ENCODE assay signal across 8 mouse cellular contexts in genomic region chr6:73368047-73368835, GRCm38 (mm10).
A peak's percentile ranks its signal among the peaks of the same experiment; 100 is the strongest.
DNase-seq lines count a peak whose midpoint lies in the region; ATAC-seq and TF ChIP-seq lines count a peak whose summit lies in the region.

No protein-coding gene starts in this region.

- H3K4me1 ChIP-seq in kidney, embryonic 15.5 days = peaks cover 13% of the 10 kb centered on the region
- H3K4me1 ChIP-seq in kidney, adult 2 months (ENCODE audit: control insufficient read depth, insufficient read depth, low read length) = no peaks in the 10 kb centered on the region
- H3K4me1 ChIP-seq in hindbrain, embryonic 13.5 days (replicated peaks) = peaks cover 10% of the 10 kb centered on the region

- no peaks in the 10 kb centered on the region for H3K36me3 ChIP-seq in kidney, embryonic 15.5 days
- no peaks in the 10 kb centered on the region for H3K36me3 ChIP-seq in kidney, adult 2 months (ENCODE audit: control insufficient read depth, insufficient read depth, low read length)
- H3K36me3 ChIP-seq in hindbrain, embryonic 13.5 days = no peaks in the 10 kb centered on the region
- no peaks in the 10 kb centered on the region for H3K36me3 ChIP-seq in myocyte (ENCODE audit: control insufficient read depth, insufficient read depth)

- H3K9me3 ChIP-seq in kidney, embryonic 15.5 days (replicated peaks) = no peaks in the 10 kb centered on the region
- H3K9me3 ChIP-seq in hindbrain, embryonic 13.5 days = no peaks in the 10 kb centered on the region

- no peak overlapping the region for H3K9ac ChIP-seq in kidney, embryonic 15.5 days
- no peak overlapping the region for H3K9ac ChIP-seq in hindbrain, embryonic 13.5 days

- peak overlapping the region; percentile 58 for H3K4me2 ChIP-seq in kidney, embryonic 15.5 days
- H3K4me2 ChIP-seq in hindbrain, embryonic 13.5 days = peak overlapping the region; percentile 34
- H3K4me2 ChIP-seq in myocyte (ENCODE audit: low read depth) = peak overlapping the region; percentile 35

- no peak overlapping the region for H3ac ChIP-seq in myocyte (ENCODE audit: control insufficient read depth, insufficient read length)

- no peaks in the 10 kb centered on the region for H3K79me2 ChIP-seq in myocyte (ENCODE audit: control insufficient read depth, insufficient read depth)

- DNase-seq in kidney, adult 2 months = no peak
- peak; percentile 62 for DNase-seq in brain, adult 2 months (ENCODE audit: low read depth, low spot score)
- no peak for DNase-seq in urinary bladder, adult 2 months (ENCODE audit: low spot score)
- DNase-seq in thymus, postnatal 14 days = no peak
- DNase-seq in left cerebral cortex, adult 8-10 months (ENCODE audit: low spot score in 2 of 2) = no peak

- no peak for TF ChIP-seq POLR2A in kidney, adult 2 months (IDR thresholded peaks at IDR 0.05; ENCODE audit: low read depth, low read length)
- TF ChIP-seq POLR2A in myocyte (IDR thresholded peaks at IDR 0.05; ENCODE audit: insufficient read length, low read depth) = no peak

- H3K4me3 ChIP-seq in kidney, embryonic 15.5 days (replicated peaks) = peak overlapping the region; percentile 24
- no peak overlapping the region for H3K4me3 ChIP-seq in kidney, adult 2 months (ENCODE audit: insufficient read depth, low read depth, low read length)
- H3K4me3 ChIP-seq in hindbrain, embryonic 13.5 days = no peak overlapping the region
- no peak overlapping the region for H3K4me3 ChIP-seq in myocyte

- H3K27ac ChIP-seq in kidney, embryonic 15.5 days = no peak overlapping the region
- no peak overlapping the region for H3K27ac ChIP-seq in kidney, adult 2 months (ENCODE audit: insufficient read depth, low read depth, low read length)
- H3K27ac ChIP-seq in hindbrain, embryonic 13.5 days = no peak overlapping the region

- no peak for TF ChIP-seq CTCF in kidney, adult 2 months (conservative IDR thresholded peaks at IDR 0.05; ENCODE audit: insufficient read depth, insufficient read length, low read depth, low read length)

- peak; percentile 49 for ATAC-seq in kidney, embryonic 15.5 days (replicated peaks; ENCODE audit: low FRiP score)
- ATAC-seq in hindbrain, embryonic 13.5 days (ENCODE audit: low FRiP score) = no peak

- 0 out of 2 replicates have a peak, but pooled peaks cover 3% of the 10 kb centered on the region for H3K27me3 ChIP-seq in kidney, embryonic 15.5 days
- no peaks in the 10 kb centered on the region for H3K27me3 ChIP-seq in kidney, adult 2 months (replicated peaks; ENCODE audit: control insufficient read depth, insufficient read depth, low read length)
- no peaks in the 10 kb centered on the region for H3K27me3 ChIP-seq in hindbrain, embryonic 13.5 days
- peaks cover 4% of the 10 kb centered on the region for H3K27me3 ChIP-seq in myocyte (ENCODE audit: control insufficient read depth, insufficient read depth, insufficient read length)

- 9% methylated on average over 21 of the region's 21 CpGs for WGBS in kidney, embryonic 15.5 days
- 8% methylated on average over 21 of the region's 21 CpGs for WGBS in kidney, adult 2 months
- WGBS in hindbrain, embryonic 13.5 days = 13% methylated on average over 21 of the region's 21 CpGs

TF ChIP-seq in myocyte, 11 proteins besides CTCF, POLR2A, EP300 and RAD21:
- no peak for TF ChIP-seq TCF12 (IDR thresholded peaks at IDR 0.05; ENCODE audit: insufficient read depth, poor library complexity, severe bottlenecking)
- no peak for TF ChIP-seq USF1 (IDR thresholded peaks at IDR 0.05; ENCODE audit: low read depth)
- TF ChIP-seq E2F4 (IDR thresholded peaks at IDR 0.05; ENCODE audit: insufficient read depth) = no peak
- TF ChIP-seq REST (IDR thresholded peaks at IDR 0.05; ENCODE audit: insufficient read depth, insufficient read length) = no peak
- no peak for TF ChIP-seq TCF3 (IDR thresholded peaks at IDR 0.05; ENCODE audit: insufficient read length, low read depth)
- no peak for TF ChIP-seq MYOG (IDR thresholded peaks at IDR 0.05; ENCODE audit: control insufficient read depth in 1 of 3, insufficient read depth in 1 of 3, insufficient read length in 2 of 3, low read depth in 2 of 3)
- no peak for TF ChIP-seq SRF (IDR thresholded peaks at IDR 0.05; ENCODE audit: control insufficient read depth, insufficient read length, low read depth)
- no peak for TF ChIP-seq POLR2AphosphoS2 (IDR thresholded peaks at IDR 0.05; ENCODE audit: insufficient read length, low read depth)
- no peak for TF ChIP-seq MYOD1 (IDR thresholded peaks at IDR 0.05; ENCODE audit: control insufficient read depth in 1 of 3, insufficient read length in 2 of 3, low read depth in 2 of 3)
- no peak for TF ChIP-seq MAX (IDR thresholded peaks at IDR 0.05; ENCODE audit: low read depth)
- TF ChIP-seq CEBPB (IDR thresholded peaks at IDR 0.05; ENCODE audit: insufficient read depth, poor library complexity, severe bottlenecking) = no peak
TF ChIP-seq in myocyte: peak in this region for 0.
